Mouse (Mus musculus): ENCODE measurements around the gene Srsf6.
"Not testable (repeated sequence)": the region's sequence is repeated elsewhere in the genome, so short reads cannot be mapped to it uniquely, and the experiment has no call there.

Gene Srsf6

DNA sequence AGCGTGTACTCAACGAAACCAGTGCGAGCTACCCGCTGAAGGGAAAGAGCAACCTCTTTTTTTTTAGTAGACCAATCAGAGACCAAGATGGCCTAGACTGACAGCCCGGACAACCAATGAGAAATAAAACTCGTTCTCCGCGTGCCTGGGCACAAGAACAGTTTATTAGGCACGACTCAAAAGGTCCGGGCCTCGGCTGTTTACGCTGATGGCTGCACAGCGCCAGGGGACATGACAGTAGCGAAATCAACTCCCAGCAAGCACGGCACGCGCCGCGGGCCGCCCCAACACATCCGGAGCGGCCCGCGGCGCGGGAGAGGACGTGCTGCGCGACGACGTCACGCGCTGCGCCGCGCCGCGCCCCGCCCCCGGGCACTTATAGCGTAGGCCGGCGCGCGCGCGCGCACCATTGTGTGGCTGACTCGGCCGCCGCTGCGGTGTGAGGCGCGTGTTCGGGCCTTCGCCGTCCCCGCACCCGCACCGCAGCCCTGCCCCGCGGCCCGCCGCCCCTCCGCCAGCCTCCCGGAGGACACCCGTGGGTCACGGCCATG lies at the start of gene Srsf6:
Gene Srsf6, plus strand, starts transcription at position 406 of the 551 bp plus-strand sequence.
- H3K4me3 ChIP-seq (replicated peaks; ENCODE audit: low read length), result peak within 1 kb of the TSS; percentile 95
- no peak for TF ChIP-seq POU5F1 (IDR thresholded peaks at IDR 0.05; ENCODE audit: borderline replicate concordance, low read length)
- TF ChIP-seq CTCF (conservative IDR thresholded peaks at IDR 0.05; ENCODE audit: low read length), result no peak
- no peak for TF ChIP-seq NANOG (IDR thresholded peaks at IDR 0.05; ENCODE audit: borderline replicate concordance, low read length)

DNA sequence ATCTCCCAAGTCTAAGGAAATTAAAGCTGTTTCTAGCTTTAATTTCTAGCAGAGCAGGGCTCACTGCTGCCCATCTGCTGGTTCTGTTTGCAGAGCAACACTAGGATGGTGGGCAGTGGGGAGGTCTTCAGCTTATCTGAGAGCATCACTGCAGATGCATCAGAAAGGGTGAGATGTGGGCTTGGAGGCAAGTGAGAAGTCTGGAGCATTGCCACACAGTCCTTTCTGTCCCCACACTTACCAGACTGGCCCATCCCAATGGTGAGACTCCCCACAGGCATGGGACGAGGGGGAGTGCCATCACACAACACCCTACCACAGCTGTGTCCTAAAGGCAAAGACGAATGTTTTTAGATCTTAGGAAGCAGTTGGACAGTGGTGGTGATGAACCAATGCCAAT lies 47.2 kb upstream of the Srsf6 start:
- no peak for TF ChIP-seq CTCF (conservative IDR thresholded peaks at IDR 0.05; ENCODE audit: low read length)
- TF ChIP-seq NANOG (IDR thresholded peaks at IDR 0.05; ENCODE audit: borderline replicate concordance, low read length), result no peak
- no peak for TF ChIP-seq POU5F1 (IDR thresholded peaks at IDR 0.05; ENCODE audit: borderline replicate concordance, low read length)
- Histone ChIP-seq H3K4me1 (replicated peaks; ENCODE audit: low read depth, low read length) (peaks cover 2% of the 10 kb centered on the region; the same call in 1 of the 2 replicates), H3K9me3 (ENCODE audit: low read length) (peaks cover 21% of the 10 kb centered on the region), H3K4me3 (replicated peaks; ENCODE audit: low read length) (no peak overlapping the region), H3K36me3 (ENCODE audit: insufficient read depth, low read length) (no peaks in the 10 kb centered on the region), H3K27me3 (ENCODE audit: insufficient read depth, low read length) (peaks cover 16% of the 10 kb centered on the region; the same call in 1 of the 2 replicates)

More for the DNA sequence above, at the start of gene Srsf6:
- H3K9me3 ChIP-seq (ENCODE audit: low read length), result no peaks in the 10 kb centered on the region
- H3K27me3 ChIP-seq (ENCODE audit: insufficient read depth, low read length), result no peaks in the 10 kb centered on the region
- H3K4me1 ChIP-seq (replicated peaks; ENCODE audit: low read depth, low read length), result peaks cover 71% of the 10 kb centered on the region
- H3K36me3 ChIP-seq (ENCODE audit: insufficient read depth, low read length), result peaks cover 37% of the 10 kb centered on the region

DNA sequence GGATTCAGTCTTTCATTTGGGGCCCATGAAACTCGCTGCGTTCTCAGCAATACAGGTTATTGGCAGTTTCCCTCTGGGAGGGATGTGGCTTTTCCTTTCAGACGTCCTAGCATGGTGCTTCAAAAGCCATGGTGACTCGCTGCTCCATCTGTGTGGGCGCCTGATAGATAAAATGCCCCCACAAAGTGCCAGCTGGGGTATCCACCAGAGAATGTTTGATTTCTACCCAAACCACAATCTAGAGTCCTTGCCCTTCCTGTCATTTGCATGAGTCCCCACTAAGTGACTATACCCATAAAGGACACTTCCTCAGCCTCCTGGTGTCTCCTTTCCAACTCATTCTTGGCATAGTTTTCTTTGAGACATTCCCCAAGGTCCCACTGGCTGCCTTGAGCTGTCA lies 44.2 kb upstream of the Srsf6 start:
- Histone ChIP-seq H3K36me3 (ENCODE audit: insufficient read depth, low read length) (no peaks in the 10 kb centered on the region), H3K4me1 (replicated peaks; ENCODE audit: low read depth, low read length) (peaks cover 14% of the 10 kb centered on the region), H3K27me3 (ENCODE audit: insufficient read depth, low read length) (peaks cover 34% of the 10 kb centered on the region), H3K9me3 (ENCODE audit: low read length) (peaks cover 21% of the 10 kb centered on the region), H3K4me3 (replicated peaks; ENCODE audit: low read length) (no peak overlapping the region)
- TF ChIP-seq CTCF (conservative IDR thresholded peaks at IDR 0.05; ENCODE audit: low read length), result no peak
- no peak for TF ChIP-seq NANOG (IDR thresholded peaks at IDR 0.05; ENCODE audit: borderline replicate concordance, low read length)

DNA sequence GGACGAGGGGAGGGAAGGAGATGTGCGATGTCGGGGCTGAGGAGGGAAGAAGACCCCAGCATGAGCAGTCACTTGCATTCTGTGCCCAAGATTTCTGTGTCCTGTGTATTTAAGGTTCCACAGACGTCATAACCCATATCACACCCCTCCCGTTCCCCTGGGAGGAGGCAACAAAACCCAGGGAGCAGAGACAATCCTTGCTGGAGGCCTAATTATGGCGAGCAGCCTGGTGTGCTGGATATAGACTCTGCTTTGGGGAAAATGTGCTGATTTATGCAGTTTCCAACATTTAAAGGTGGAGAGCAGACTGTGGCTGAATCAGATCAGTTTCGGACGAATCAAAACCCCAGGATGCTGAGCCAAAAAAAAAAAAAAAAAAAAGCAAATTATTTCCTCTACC lies 42.7 kb upstream of the Srsf6 start:
- no peak for TF ChIP-seq POU5F1 (IDR thresholded peaks at IDR 0.05; ENCODE audit: borderline replicate concordance, low read length)
- TF ChIP-seq NANOG (IDR thresholded peaks at IDR 0.05; ENCODE audit: borderline replicate concordance, low read length), result no peak
- TF ChIP-seq CTCF (conservative IDR thresholded peaks at IDR 0.05; ENCODE audit: low read length), result no peak
- H3K9me3 ChIP-seq (ENCODE audit: low read length), result peaks cover 21% of the 10 kb centered on the region
- no peak overlapping the region for H3K4me3 ChIP-seq (replicated peaks; ENCODE audit: low read length)
- H3K36me3 ChIP-seq (ENCODE audit: insufficient read depth, low read length), result no peaks in the 10 kb centered on the region
- peaks cover 16% of the 10 kb centered on the region for H3K4me1 ChIP-seq (replicated peaks; ENCODE audit: low read depth, low read length)
- peaks cover 34% of the 10 kb centered on the region for H3K27me3 ChIP-seq (ENCODE audit: insufficient read depth, low read length)

DNA sequence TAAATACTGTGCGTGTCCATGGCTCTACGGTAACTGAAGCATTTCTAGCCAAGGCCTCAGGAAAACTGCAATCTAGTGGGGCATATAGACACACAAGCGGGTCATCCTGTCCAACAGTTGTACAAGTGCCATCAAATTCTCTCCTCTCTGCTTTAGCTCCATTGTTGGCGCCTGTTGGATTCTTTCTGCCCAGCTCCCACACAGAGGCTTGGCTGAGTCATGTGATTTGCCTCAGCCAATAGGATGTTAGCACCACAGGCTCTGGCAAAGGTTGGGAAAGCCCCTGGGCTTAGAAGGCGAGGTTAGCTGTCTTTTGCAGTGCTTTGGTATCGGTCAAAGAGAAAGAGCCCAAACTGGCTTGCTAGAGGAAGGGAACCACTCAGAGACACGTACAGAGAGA lies 42.1 kb upstream of the Srsf6 start:
- peaks cover 21% of the 10 kb centered on the region for H3K9me3 ChIP-seq (ENCODE audit: low read length)
- H3K27me3 ChIP-seq (ENCODE audit: insufficient read depth, low read length), result peaks cover 34% of the 10 kb centered on the region
- TF ChIP-seq POU5F1 (IDR thresholded peaks at IDR 0.05; ENCODE audit: borderline replicate concordance, low read length) (no peak), CTCF (conservative IDR thresholded peaks at IDR 0.05; ENCODE audit: low read length) (no peak), NANOG (IDR thresholded peaks at IDR 0.05; ENCODE audit: borderline replicate concordance, low read length) (no peak)
- H3K36me3 ChIP-seq (ENCODE audit: insufficient read depth, low read length), result no peaks in the 10 kb centered on the region
- peaks cover 16% of the 10 kb centered on the region for H3K4me1 ChIP-seq (replicated peaks; ENCODE audit: low read depth, low read length)
- peak overlapping the region; percentile 54 for H3K4me3 ChIP-seq (replicated peaks; ENCODE audit: low read length)

DNA sequence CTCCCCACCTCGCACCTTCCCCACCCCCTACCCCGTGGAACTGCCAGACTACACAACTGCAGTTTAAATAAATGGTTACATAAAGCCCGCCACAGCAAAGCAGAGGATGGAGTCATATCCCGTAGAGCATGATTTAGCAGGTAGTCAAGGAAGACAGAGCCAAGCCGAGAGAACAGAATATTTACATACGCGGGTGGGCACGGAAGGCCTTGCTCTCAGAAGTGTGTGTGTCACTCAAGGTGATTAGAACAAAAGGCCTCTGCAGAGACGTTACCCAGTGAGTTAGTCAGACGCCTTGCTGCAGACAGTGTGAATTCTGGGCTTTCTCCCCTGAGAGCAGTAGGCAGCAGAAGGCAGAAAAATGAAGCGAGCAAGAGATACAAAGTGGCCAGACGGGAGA lies 41.6 kb upstream of the Srsf6 start:
- H3K4me1 ChIP-seq (replicated peaks; ENCODE audit: low read depth, low read length), result peaks cover 16% of the 10 kb centered on the region
- no peak for TF ChIP-seq POU5F1 (IDR thresholded peaks at IDR 0.05; ENCODE audit: borderline replicate concordance, low read length)
- TF ChIP-seq CTCF (conservative IDR thresholded peaks at IDR 0.05; ENCODE audit: low read length), result no peak
- no peak for TF ChIP-seq NANOG (IDR thresholded peaks at IDR 0.05; ENCODE audit: borderline replicate concordance, low read length)
- peak overlapping the region; percentile 54 for H3K4me3 ChIP-seq (replicated peaks; ENCODE audit: low read length)
- no peaks in the 10 kb centered on the region for H3K36me3 ChIP-seq (ENCODE audit: insufficient read depth, low read length)
- H3K27me3 ChIP-seq (ENCODE audit: insufficient read depth, low read length), result peaks cover 34% of the 10 kb centered on the region
- H3K9me3 ChIP-seq (ENCODE audit: low read length), result peaks cover 21% of the 10 kb centered on the region

DNA sequence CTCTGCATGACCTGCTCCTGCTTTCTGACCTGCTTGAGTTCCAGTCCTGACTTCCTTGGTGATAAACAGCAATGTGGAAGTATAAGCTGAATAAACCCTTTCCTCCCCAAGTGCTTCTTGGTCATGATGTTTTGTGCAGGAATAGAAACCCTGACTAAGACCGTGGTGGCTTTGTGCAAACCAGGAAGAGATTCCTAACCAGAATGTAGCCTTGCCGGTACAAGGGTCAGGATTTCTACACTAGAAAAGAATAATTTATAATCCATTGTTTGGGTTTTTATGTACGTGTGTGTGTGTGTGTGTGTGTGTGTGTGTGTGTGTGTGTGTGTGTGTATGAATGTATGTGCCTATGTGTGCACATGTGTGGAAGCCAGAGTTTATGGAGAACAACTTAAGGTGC lies 38.3 kb upstream of the Srsf6 start:
- Histone ChIP-seq H3K4me1 (replicated peaks; ENCODE audit: low read depth, low read length) (peaks cover 21% of the 10 kb centered on the region), H3K27me3 (ENCODE audit: insufficient read depth, low read length) (peaks cover 26% of the 10 kb centered on the region)
- H3K9me3 ChIP-seq (ENCODE audit: low read length); H3K4me3 ChIP-seq (replicated peaks; ENCODE audit: low read length); H3K36me3 ChIP-seq (ENCODE audit: insufficient read depth, low read length): not testable (repeated sequence)

DNA sequence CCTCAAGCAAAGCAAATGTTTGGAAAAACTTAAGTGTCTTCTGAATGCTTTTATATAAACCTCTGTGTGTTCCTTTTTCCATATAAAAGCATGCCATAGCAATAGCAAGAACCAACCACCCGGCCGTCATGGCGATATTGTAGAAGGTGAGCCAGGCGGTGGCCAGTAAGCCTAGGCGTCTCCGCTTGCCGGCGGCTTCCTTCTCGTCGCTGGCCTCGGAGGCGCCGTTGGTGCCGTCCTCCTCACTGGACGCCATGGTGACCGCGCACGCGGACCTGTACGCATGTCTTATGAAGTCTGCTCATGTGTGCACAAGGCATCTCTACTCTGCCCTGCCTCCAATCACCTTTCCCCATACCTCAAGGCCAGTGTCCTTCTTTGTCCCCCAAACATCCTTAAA lies 32.1 kb upstream of the Srsf6 start:
- not testable (repeated sequence) for H3K9me3 ChIP-seq (ENCODE audit: low read length); H3K36me3 ChIP-seq (ENCODE audit: insufficient read depth, low read length); H3K27me3 ChIP-seq (ENCODE audit: insufficient read depth, low read length)
- Histone ChIP-seq H3K4me3 (replicated peaks; ENCODE audit: low read length) (0 out of 2 replicates have a peak overlapping the region, but pooled peaks have one; percentile 13), H3K4me1 (replicated peaks; ENCODE audit: low read depth, low read length) (peaks cover 16% of the 10 kb centered on the region)

DNA sequence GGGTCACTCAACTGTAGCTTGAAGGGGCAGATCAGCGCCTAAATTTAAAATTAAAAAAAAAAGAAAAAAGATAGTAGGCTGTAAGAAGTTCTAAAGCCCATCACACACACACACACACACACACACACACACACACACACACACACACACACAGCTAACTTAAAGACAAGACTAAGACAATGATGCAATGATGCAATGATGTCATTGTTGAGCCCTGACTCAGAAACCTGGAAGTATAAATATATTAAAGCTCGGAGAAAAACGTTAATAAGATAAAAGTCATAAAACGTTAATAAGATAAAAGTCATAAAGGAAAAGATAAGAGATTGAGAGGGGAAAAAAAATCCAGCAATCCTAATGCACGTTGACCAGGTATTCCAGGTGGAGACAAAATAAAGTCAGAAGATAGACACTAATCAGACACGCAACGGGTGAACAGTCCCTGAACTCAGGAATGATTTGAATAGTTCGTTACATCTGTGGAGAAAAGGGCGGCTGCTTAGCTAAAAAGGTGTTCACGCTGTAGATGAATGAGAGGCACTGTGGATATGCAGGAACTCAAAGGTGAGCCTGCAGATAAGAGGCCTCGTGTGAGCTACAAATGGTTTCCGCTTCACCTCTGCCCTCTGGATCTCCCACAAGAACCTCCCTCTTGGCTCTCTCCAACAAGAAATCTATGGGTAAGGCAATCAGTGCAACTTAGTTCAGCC lies 31.3 kb upstream of the Srsf6 start:
- peaks cover 16% of the 10 kb centered on the region for H3K4me1 ChIP-seq (replicated peaks; ENCODE audit: low read depth, low read length)
- peaks cover 6% of the 10 kb centered on the region for H3K27me3 ChIP-seq (ENCODE audit: insufficient read depth, low read length)
- TF ChIP-seq POU5F1 (IDR thresholded peaks at IDR 0.05; ENCODE audit: borderline replicate concordance, low read length) (no peak), CTCF (conservative IDR thresholded peaks at IDR 0.05; ENCODE audit: low read length) (no peak)
- H3K4me3 ChIP-seq (replicated peaks; ENCODE audit: low read length), result no peak overlapping the region
- H3K36me3 ChIP-seq (ENCODE audit: insufficient read depth, low read length), result no peaks in the 10 kb centered on the region
- H3K9me3 ChIP-seq (ENCODE audit: low read length), result no peaks in the 10 kb centered on the region
